Mouse (Mus musculus) heart, embryonic 11.5 days (tissue): ENCODE measurements around the gene Gm28042. TPM values are rescaled to one million over a fixed set of nuclear protein-coding genes. Genes with fewer than 3 reads are reported as not detected.

Experiments used
- ATAC-seq: fragments of 200-750 bp; cut with Nextera tagmentation; replicated peaks from 2 replicates; pipeline ENCODE4 v1.8.0; 2017; ENCODE audit warnings: moderate library complexity; ENCODE audit not compliant: insufficient number of reproducible peaks, low FRiP score, low TSS enrichment
- H3K27ac ChIP-seq: fragments of 300-500 bp; sonication (generic); 2 replicates; pipeline ENCODE4 v1.5.1; 2014; ENCODE audit warnings: mild to moderate bottlenecking, low read depth, low read length
- H3K27me3 ChIP-seq: fragments of 300-500 bp; sonication (generic); 2 replicates; pipeline ENCODE4 v1.6.1; 2014; ENCODE audit warnings: mild to moderate bottlenecking, low read length, mixed read lengths; ENCODE audit not compliant: control insufficient read depth, insufficient read depth
- H3K36me3 ChIP-seq: fragments of 300-500 bp; sonication (generic); 2 replicates; pipeline ENCODE4 v1.6.1; 2014; ENCODE audit warnings: mild to moderate bottlenecking, low read length, moderate library complexity, mixed read lengths; ENCODE audit not compliant: control insufficient read depth, insufficient read depth
- H3K4me1 ChIP-seq: fragments of 300-500 bp; sonication (generic); 2 replicates; pipeline ENCODE4 v1.6.1; 2014; ENCODE audit warnings: low read length; ENCODE audit not compliant: control insufficient read depth, insufficient read depth
- H3K4me2 ChIP-seq: fragments of 300-500 bp; sonication (generic); 2 replicates; pipeline ENCODE4 v1.6.1; 2014; ENCODE audit warnings: mild to moderate bottlenecking, moderate library complexity
- H3K4me3 ChIP-seq: fragments of 300-500 bp; sonication (generic); 2 replicates; pipeline ENCODE4 v1.5.1; 2014; ENCODE audit warnings: low read depth, low read length
- H3K9ac ChIP-seq: fragments of 300-500 bp; sonication (generic); 2 replicates; pipeline ENCODE4 v1.6.1; 2014; ENCODE audit warnings: mild to moderate bottlenecking, low read depth, low read length, moderate library complexity
- H3K9me3 ChIP-seq: fragments of 300-500 bp; sonication (generic); replicated peaks from 2 replicates; pipeline ENCODE4 v1.6.1; 2016; ENCODE audit warnings: low read length; ENCODE audit not compliant: control insufficient read depth
- WGBS: fragments of 180-500 bp; shearing (Covaris S2); extraction: QIAGEN DNeasy Blood & Tissue Kit; methylation state at CpG from one replicate; pipeline ENCODE4 v1.1.7; 2014; ENCODE audit not compliant: insufficient replicate concordance; 5-methylcytosine and 5-hydroxymethylcytosine counted together
- polyA plus RNA-seq: library from polyadenylated mRNA; unstranded; fragments of >200 nt; fragmentation: Nextera tagmentation; extraction: Ambion mirVana; gene quantifications from 2 replicates; pipeline ENCODE4 v1.2.1, GENCODE M21; 2014

Gene Gm28042
- polyA plus RNA-seq, 1 experiment from 2014 or later: 1.8 TPM

- Histone ChIP-seq H3K4me2 (no peak overlapping the region), H3K4me1 (peaks cover 7% of the 10 kb centered on the region), H3K27me3 (peaks cover 17% of the 10 kb centered on the region), H3K9ac (no peak overlapping the region), H3K36me3 (peaks cover 16% of the 10 kb centered on the region; the same call in 1 of the 2 replicates), H3K4me3 (no peak overlapping the region), H3K9me3 (no peaks in the 10 kb centered on the region), H3K27ac (no peak overlapping the region)
- WGBS: 70% methylated on average over 3 of the region's 3 CpGs
- no peak for ATAC-seq
Observed at GRCm38 (mm10) chr2:120044676-120045075, 17.4 kb downstream of the Gm28042 start.

DNA sequence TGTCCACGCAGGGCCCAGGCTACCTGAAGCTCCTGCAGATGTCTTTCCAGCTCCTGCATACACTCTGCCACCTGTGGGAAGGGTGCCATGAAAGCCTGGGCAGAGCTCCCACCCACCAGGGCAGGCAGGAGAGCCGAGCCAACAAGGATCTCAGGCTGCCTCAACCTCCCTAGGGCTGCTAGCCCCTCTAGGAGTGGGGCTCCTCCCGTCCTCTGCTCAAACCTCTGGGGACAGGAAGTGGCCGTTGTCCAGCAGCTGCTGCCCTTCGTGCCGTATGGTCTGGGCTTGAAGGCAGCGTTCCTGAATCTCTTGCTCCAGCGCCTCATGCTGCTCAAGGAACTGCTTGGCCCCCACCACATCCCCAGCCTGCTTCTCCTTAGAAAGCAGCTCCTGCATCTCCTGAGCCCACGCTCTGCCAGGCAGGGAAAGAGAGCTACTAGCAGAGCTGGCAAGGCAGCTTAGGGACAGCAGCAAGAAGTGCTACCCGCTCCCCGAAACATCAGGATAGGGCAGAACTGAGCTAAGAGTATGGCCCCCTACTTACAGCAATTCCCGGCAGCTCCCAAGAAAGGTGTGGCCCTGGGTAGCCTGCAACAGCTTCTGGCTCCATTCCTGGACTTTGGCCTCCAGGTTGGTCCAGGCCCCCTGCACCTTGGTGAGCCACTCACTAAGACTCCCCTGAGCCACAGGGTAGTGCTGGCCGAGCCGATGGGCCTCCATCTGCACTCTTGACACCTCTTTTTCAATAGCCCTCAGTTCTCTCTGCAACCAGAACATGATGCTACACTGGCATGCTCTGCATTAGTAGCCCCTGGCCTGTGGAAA lies 19.4 kb downstream of the Gm28042 start:
- Histone ChIP-seq H3K36me3 (peaks cover 6% of the 10 kb centered on the region; the same call in 1 of the 2 replicates), H3K4me2 (no peak overlapping the region), H3K27me3 (peaks cover 17% of the 10 kb centered on the region), H3K9ac (no peak overlapping the region), H3K4me3 (no peak overlapping the region), H3K4me1 (peaks cover 7% of the 10 kb centered on the region), H3K27ac (no peak overlapping the region), H3K9me3 (no peaks in the 10 kb centered on the region)
- no peak for ATAC-seq
- WGBS: 55% methylated on average over 14 of the region's 14 CpGs

DNA sequence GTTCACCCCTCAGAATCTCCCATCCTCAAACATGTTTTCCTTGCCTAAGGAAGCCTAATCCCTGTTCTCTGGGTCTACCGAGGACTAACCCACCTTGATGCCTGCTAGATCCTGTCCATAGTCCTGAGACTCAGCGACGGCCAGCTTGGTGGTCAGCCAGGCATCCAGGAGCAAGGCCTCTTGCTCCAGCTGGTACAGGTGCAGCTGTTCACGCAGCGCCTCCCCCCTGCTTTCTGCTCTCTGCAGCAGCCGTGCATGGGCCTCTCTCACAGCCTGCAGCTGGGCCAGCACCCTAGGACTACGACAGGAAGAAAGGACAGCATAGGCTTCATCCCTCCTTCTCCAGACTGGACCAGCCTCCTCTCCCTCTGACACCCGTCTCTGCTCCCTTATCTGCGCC lies 20.9 kb downstream of the Gm28042 start:
- peaks cover 17% of the 10 kb centered on the region for H3K27me3 ChIP-seq
- H3K4me1 ChIP-seq: peaks cover 7% of the 10 kb centered on the region
- no peak overlapping the region for H3K4me2 ChIP-seq
- no peak overlapping the region for H3K27ac ChIP-seq
- H3K9me3 ChIP-seq: no peaks in the 10 kb centered on the region
- H3K36me3 ChIP-seq: no peaks in the 10 kb centered on the region
- H3K9ac ChIP-seq: no peak overlapping the region
- H3K4me3 ChIP-seq: no peak overlapping the region
- no peak for ATAC-seq
- 63% methylated on average over 9 of the region's 9 CpGs for WGBS

DNA sequence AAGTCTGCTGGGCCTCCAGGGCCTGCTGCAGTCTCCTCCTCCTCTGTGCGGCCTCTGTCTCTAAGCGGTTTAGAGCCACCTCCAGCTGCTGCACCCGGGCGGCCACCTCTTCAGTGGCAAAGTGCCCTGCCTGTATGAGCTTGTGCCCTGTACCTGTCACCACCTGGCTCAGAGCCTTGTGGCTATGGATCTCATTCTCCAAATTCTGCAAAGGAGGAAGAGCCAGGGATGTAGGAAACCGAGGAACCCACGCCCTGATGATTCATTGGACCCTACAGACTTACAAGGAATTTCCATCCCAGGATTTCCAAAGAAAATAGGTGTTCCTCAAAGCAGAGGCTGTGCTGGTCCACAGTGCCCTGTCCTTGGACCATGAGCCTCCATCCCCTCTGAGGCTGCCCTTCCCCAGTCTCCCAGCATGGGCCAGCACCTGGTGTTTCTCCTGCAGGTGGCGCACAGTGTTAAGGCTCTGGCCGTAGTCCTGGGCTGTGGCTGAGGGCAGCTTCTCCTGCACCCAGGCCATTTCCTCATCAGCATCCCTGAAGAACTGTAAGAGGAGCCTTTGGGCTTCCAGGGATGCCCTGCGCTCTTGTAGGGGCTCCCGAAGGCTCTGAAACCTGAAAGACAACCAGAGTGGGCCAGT lies 22.5 kb downstream of the Gm28042 start:
- 44% methylated on average over 10 of the region's 10 CpGs for WGBS
- H3K4me1 ChIP-seq: peaks cover under 1% of the 10 kb centered on the region
- H3K27me3 ChIP-seq: peaks cover 17% of the 10 kb centered on the region
- no peak overlapping the region for H3K4me3 ChIP-seq
- H3K9me3 ChIP-seq: no peaks in the 10 kb centered on the region
- no peak for ATAC-seq
- H3K9ac ChIP-seq: no peak overlapping the region
- H3K27ac ChIP-seq: no peak overlapping the region
- H3K4me2 ChIP-seq: no peak overlapping the region
- no peaks in the 10 kb centered on the region for H3K36me3 ChIP-seq

DNA sequence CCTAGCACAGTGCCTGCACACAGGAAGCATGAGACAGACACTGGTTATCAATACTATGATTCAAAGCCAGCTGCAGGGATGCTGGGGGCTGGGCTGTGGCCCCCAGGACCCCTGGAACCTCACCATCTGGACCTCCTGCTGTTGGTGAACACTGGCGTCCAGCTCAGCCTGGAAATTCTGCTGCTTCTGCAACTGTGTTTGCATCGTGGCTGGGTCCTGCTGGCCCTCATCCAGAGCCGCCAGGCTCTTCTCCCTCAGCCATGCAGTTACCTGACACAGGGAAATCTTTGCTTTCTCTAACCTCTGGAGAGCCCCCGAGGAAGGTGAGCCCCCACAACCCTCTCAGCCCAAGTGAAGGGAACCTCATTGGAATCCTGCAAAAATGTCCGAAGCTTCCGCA lies 24.1 kb downstream of the Gm28042 start:
- Histone ChIP-seq H3K27me3 (peaks cover 10% of the 10 kb centered on the region), H3K9ac (no peak overlapping the region), H3K4me3 (no peak overlapping the region), H3K9me3 (no peaks in the 10 kb centered on the region), H3K27ac (no peak overlapping the region), H3K4me2 (no peak overlapping the region), H3K36me3 (no peaks in the 10 kb centered on the region), H3K4me1 (peaks cover 4% of the 10 kb centered on the region; the same call in 1 of the 2 replicates)
- no peak for ATAC-seq
- 54% methylated on average over 6 of the region's 6 CpGs for WGBS

DNA sequence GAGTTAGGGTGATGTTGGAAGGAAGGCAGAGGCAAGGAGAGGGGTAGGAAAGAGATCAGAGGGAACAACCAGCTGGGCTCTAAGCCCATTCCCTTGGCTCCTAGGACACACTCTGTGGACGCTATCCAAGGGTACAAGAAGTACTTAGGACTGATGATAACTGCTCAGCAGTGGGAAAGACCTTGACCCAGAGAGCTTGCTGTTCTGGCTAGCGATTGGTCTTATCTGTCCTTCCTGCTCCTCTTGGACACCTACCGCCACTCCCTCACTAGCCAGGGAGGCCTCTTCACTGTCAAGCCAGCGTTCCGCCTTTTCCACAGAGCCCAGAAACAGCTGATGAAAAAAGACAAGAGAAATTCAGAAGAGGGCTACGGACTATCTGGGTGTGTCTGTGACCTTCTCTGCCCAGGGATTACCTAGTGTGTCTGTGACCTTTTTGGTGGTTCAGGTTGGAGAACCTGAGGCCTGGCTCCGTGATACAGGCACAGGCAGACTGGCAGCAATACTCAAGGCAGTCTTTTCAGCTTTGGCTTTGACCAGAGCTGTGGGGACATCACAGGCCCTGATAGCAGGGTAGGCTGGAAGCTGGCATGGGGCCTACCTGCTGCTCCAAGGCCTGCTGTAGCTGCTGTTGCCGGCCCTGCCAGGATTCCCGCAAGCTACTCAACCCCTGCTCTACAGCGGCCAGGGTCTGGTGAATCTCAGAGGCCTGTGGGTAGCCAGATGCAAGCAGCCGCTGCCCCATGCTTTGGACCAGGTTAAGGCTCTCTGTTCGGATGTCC lies 27.7 kb downstream of the Gm28042 start:
- no peaks in the 10 kb centered on the region for H3K9me3 ChIP-seq
- no peak overlapping the region for H3K4me3 ChIP-seq
- peaks cover 4% of the 10 kb centered on the region; the same call in 1 of the 2 replicates for H3K4me1 ChIP-seq
- H3K9ac ChIP-seq: no peak overlapping the region
- no peaks in the 10 kb centered on the region for H3K36me3 ChIP-seq
- H3K4me2 ChIP-seq: no peak overlapping the region
- no peak overlapping the region for H3K27ac ChIP-seq
- 64% methylated on average over 12 of the region's 12 CpGs for WGBS
- peaks cover 7% of the 10 kb centered on the region; the same call in 1 of the 2 replicates for H3K27me3 ChIP-seq
- ATAC-seq: no peak

DNA sequence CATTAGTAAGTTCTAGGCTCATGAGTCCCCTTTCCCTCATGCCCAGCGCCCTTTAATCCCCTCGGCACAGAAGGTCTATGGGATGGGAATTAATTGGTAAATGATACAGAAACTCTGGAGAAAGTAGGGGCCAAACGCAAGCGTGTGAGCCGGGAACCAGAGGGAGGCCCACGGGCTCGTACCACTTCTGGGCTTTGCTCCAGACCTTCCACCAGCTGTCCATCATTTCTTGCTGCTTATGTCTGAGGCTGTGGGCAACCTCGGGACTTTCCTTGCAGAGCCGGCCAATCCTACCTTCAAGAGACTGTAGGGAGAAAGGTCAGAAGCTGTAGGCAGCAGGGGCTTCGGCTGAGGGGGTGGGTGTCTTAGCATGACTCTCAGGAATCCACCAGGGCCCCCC lies 28.6 kb downstream of the Gm28042 start:
- Histone ChIP-seq H3K4me1 (peaks cover 4% of the 10 kb centered on the region; the same call in 1 of the 2 replicates), H3K27ac (no peak overlapping the region)
- 79% methylated on average over 10 of the region's 10 CpGs for WGBS

GRCm38 (mm10) chr2:120058818-120059217 lies 31.5 kb downstream of the Gm28042 start:
- Histone ChIP-seq H3K4me1 (peaks cover 4% of the 10 kb centered on the region; the same call in 1 of the 2 replicates), H3K27ac (no peak overlapping the region), H3K36me3 (no peaks in the 10 kb centered on the region), H3K4me2 (no peak overlapping the region), H3K27me3 (peaks cover 11% of the 10 kb centered on the region; the same call in 1 of the 2 replicates), H3K4me3 (no peak overlapping the region), H3K9ac (no peak overlapping the region), H3K9me3 (no peaks in the 10 kb centered on the region)
- ATAC-seq: no peak
- 77% methylated on average over 4 of the region's 4 CpGs for WGBS

More for the DNA sequence above, 28.6 kb downstream of the Gm28042 start:
- H3K9ac ChIP-seq: no peak overlapping the region
- no peak overlapping the region for H3K4me2 ChIP-seq
- no peaks in the 10 kb centered on the region for H3K9me3 ChIP-seq
- H3K27me3 ChIP-seq: peaks cover 7% of the 10 kb centered on the region; the same call in 1 of the 2 replicates
- no peak overlapping the region for H3K4me3 ChIP-seq
- ATAC-seq: no peak
- no peaks in the 10 kb centered on the region for H3K36me3 ChIP-seq
